Mouse (Mus musculus): ENCODE measurements at regions not wholly inside any gene's neighbourhood (a gene's known extent, or its start where the extent isn't known, plus 50 kb on each side); places are given as distances from the start of the nearest gene placed in this dataset.
A peak's percentile ranks its signal among the peaks of the same experiment; 100 is the strongest.
"Not testable (repeated sequence)": the region's sequence is repeated elsewhere in the genome, so short reads cannot be mapped to it uniquely, and the experiment has no call there.

DNA sequence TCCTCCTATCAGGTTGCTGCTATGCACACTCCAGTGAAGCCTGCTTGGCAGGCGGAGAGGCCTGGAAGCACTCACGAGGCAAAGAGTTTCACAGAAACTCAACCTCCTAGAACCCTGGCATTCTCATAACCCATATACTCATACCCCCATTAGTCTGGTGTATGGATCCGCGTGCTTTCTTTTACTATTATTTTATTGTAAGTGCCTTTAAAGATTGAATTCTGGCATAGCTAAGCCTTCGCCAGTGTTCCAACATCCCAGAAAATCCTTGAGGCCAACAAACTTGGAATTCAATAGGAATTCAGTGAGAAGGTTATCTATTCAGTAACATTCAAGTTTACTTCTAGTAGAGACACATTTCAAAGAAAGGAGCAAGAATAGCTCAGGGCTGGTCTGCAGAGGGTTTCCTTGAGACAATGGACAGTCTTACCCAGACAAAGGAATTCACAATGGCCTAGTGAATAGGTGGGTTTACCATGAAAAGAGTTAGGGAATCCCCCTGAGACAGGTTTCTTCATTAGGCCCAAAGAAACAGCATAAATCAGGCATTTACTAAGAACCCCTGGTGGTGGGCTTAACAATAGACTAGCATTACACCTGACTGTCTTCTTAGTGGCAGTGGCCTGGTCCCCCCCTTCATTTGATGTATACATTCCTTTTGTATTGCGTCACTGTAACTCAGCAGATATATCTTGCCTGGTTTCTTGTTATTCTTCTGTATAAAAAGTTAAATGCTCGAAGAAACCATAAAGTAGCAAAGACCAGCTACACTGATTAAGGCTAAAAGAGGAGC lies 80.8 kb upstream of the Gm15446 start:
- 84% methylated on average over 7 of the region's 7 CpGs for WGBS
- not testable (repeated sequence) for ATAC-seq (ENCODE audit: low FRiP score)

GRCm38 (mm10) chr5:109844236-109844635 lies 79.0 kb upstream of the Gm15446 start:
- H3K9me3 ChIP-seq; H3K36me3 ChIP-seq (replicated peaks); H3K27me3 ChIP-seq; H3K4me1 ChIP-seq; ATAC-seq (ENCODE audit: low FRiP score); H3K27ac ChIP-seq: not testable (repeated sequence)
- 89% methylated on average over 2 of the region's 2 CpGs for WGBS
- H3K4me2 ChIP-seq = peak overlapping the region; percentile 49
- 0 out of 2 replicates have a peak overlapping the region, but pooled peaks have one; percentile 21 for H3K9ac ChIP-seq
- H3K4me3 ChIP-seq (replicated peaks) = peak overlapping the region; percentile 39; the same call in 1 of the 2 replicates

More for the DNA sequence above, 80.8 kb upstream of the Gm15446 start:
- not testable (repeated sequence) for H3K4me1 ChIP-seq; H3K27me3 ChIP-seq; H3K27ac ChIP-seq; H3K4me2 ChIP-seq; H3K9ac ChIP-seq; H3K9me3 ChIP-seq; H3K36me3 ChIP-seq (replicated peaks); H3K4me3 ChIP-seq (replicated peaks)

- H3K4me3 ChIP-seq (replicated peaks) = peak overlapping the region; percentile 39
- 14% methylated on average over 15 of the region's 15 CpGs for WGBS
- H3K27ac ChIP-seq = no peak overlapping the region
- peak overlapping the region; percentile 49 for H3K4me2 ChIP-seq
- no peaks in the 10 kb centered on the region for H3K9me3 ChIP-seq
- no peaks in the 10 kb centered on the region for H3K4me1 ChIP-seq
- no peaks in the 10 kb centered on the region for H3K27me3 ChIP-seq
- H3K9ac ChIP-seq = peak overlapping the region; percentile 21; the same call in 1 of the 2 replicates
- H3K36me3 ChIP-seq (replicated peaks) = no peaks in the 10 kb centered on the region
- ATAC-seq (ENCODE audit: low FRiP score) = peak; percentile 63; the same call in 1 of the 2 replicates
Observed at GRCm38 (mm10) chr5:109844753-109845186, 78.4 kb upstream of the Gm15446 start.

DNA sequence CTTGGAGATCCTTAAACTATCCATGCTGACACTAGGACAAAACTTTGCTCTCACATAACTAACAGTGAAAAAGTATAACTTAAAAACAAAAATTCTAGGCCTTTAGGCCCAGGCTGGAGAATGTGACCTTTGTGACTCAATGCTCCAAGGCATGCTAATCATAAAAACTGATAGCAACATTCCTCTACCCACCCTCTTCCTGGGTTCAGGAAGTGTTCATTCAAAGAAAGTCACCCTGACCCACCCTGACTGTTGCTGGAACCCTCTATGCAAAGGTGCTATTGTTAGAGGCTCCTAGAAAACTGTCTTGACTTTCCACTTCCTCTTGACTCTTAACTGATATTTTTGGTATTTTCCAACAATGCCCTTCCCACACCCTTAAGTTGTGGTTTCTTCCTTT lies 72.0 kb upstream of the Gm15446 start:
- not testable (repeated sequence) for ATAC-seq (ENCODE audit: low FRiP score); H3K4me2 ChIP-seq; H3K36me3 ChIP-seq (replicated peaks); H3K4me3 ChIP-seq (replicated peaks); H3K9ac ChIP-seq; H3K4me1 ChIP-seq; H3K9me3 ChIP-seq; H3K27me3 ChIP-seq; H3K27ac ChIP-seq

DNA sequence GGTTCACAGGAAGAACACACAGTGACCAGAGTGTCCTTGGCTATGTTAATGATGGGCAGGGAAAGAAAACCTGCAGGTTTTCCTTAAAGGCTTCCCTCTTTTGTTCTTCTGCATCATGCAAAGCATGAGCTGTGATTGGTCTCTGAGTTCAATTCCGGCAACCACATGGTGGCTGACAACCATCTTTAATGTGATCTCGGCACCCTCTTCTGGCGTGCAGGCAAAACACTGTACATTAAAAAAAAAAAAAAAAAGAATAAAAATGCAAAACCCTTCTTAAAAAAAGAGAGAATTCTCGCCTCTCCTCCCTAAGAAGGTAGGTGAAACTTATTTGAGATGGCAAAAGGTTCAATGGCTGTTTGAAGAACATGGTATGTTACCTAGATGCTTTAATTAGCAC lies 62.8 kb upstream of the Gm15446 start:
- no peaks in the 10 kb centered on the region for H3K36me3 ChIP-seq (replicated peaks)
- no peak overlapping the region for H3K4me3 ChIP-seq (replicated peaks)
- H3K9ac ChIP-seq = no peak overlapping the region
- no peak overlapping the region for H3K4me2 ChIP-seq
- H3K27me3 ChIP-seq = no peaks in the 10 kb centered on the region
- no peaks in the 10 kb centered on the region for H3K9me3 ChIP-seq
- no peak for ATAC-seq (ENCODE audit: low FRiP score)
- no peaks in the 10 kb centered on the region for H3K4me1 ChIP-seq
- 81% methylated on average over 4 of the region's 4 CpGs for WGBS
- no peak overlapping the region for H3K27ac ChIP-seq

GRCm38 (mm10) chr5:109864517-109864916 lies 58.7 kb upstream of the Gm15446 start:
- H3K9ac ChIP-seq; ATAC-seq (ENCODE audit: low FRiP score); H3K27ac ChIP-seq; H3K9me3 ChIP-seq; H3K36me3 ChIP-seq (replicated peaks); H3K4me1 ChIP-seq; H3K27me3 ChIP-seq; H3K4me3 ChIP-seq (replicated peaks); H3K4me2 ChIP-seq: not testable (repeated sequence)

GRCm38 (mm10) chr5:109865628-109866027 lies 57.6 kb upstream of the Gm15446 start:
- no peak overlapping the region for H3K4me2 ChIP-seq
- H3K9ac ChIP-seq = no peak overlapping the region
- ATAC-seq (ENCODE audit: low FRiP score) = no peak
- peaks cover 8% of the 10 kb centered on the region for H3K4me1 ChIP-seq
- H3K9me3 ChIP-seq = no peaks in the 10 kb centered on the region
- H3K27ac ChIP-seq = no peak overlapping the region
- H3K36me3 ChIP-seq (replicated peaks) = no peaks in the 10 kb centered on the region
- no peak overlapping the region for H3K4me3 ChIP-seq (replicated peaks)
- WGBS = 66% methylated on average over 1 of the region's 1 CpGs
- no peaks in the 10 kb centered on the region for H3K27me3 ChIP-seq

GRCm38 (mm10) chr5:109866337-109867126 lies 56.7 kb upstream of the Gm15446 start:
- no peaks in the 10 kb centered on the region for H3K27me3 ChIP-seq
- H3K9me3 ChIP-seq = no peaks in the 10 kb centered on the region
- peak; percentile 100 for ATAC-seq (ENCODE audit: low FRiP score)
- H3K4me1 ChIP-seq = peaks cover 8% of the 10 kb centered on the region
- 0 out of 2 replicates have a peak overlapping the region, but pooled peaks have one; percentile 46 for H3K27ac ChIP-seq
- peak overlapping the region; percentile 66 for H3K9ac ChIP-seq
- no peaks in the 10 kb centered on the region for H3K36me3 ChIP-seq (replicated peaks)
- H3K4me3 ChIP-seq (replicated peaks) = peak overlapping the region; percentile 65
- H3K4me2 ChIP-seq = peak overlapping the region; percentile 64
- WGBS = under 1% methylated on average over 22 of the region's 22 CpGs

DNA sequence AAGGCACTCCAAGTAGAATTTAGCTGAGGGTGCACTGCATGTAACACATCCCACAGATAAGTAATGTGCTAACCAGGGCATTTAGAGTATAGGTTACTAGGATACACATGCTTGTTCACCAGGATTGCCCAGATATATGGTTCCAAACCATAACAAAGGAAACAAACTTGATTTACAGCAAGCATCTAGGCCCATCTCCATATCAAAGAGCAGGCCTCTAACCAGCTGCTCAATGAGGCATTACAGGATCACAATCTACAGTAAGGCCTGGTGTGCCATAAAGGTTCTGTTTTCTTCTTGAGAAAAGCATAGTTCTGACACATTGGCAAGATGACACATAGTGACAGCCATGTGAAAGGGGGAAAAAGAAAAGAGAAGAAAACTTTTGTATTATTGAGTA lies 56.0 kb upstream of the Gm15446 start:
- not testable (repeated sequence) for H3K27me3 ChIP-seq; ATAC-seq (ENCODE audit: low FRiP score); H3K9me3 ChIP-seq; H3K4me1 ChIP-seq; H3K27ac ChIP-seq; H3K36me3 ChIP-seq (replicated peaks)
- Histone ChIP-seq H3K9ac (peak overlapping the region; percentile 42; the same call in 1 of the 2 replicates), H3K4me3 (replicated peaks) (peak overlapping the region; percentile 65), H3K4me2 (peak overlapping the region; percentile 64)

All from forebrain, embryonic 12.5 days (tissue).